Mouse (Mus musculus) G1E (cell line): ENCODE results near the gene Fem1a.

Source experiments
- CTCF ChIP-seq: IDR thresholded peaks from 2 replicates; pipeline ENCODE4 v1.5.1; 2012; ENCODE audit warnings: low read depth, low read length, inconsistent platforms, mixed read lengths
- POLR2AphosphoS5 ChIP-seq: IDR thresholded peaks from 2 replicates; pipeline ENCODE4 v1.6.1; 2012; ENCODE audit warnings: low read depth, low read length, inconsistent platforms; ENCODE audit not compliant: insufficient replicate concordance
- TAL1 ChIP-seq: conservative IDR thresholded peaks from 2 replicates; pipeline ENCODE4 v1.6.1; 2012; ENCODE audit warnings: low read depth, low read length, inconsistent platforms, mixed read lengths

GRCm38 (mm10) chr17:56291826-56292475, 35.3 kb downstream of the Fem1a start:
- TF ChIP-seq CTCF (no peak), POLR2AphosphoS5 (no peak), TAL1 (no peak)
